Mouse (Mus musculus) left cerebral cortex, adult 8-10 months (tissue): Measurements from ENCODE around the gene Kcne3. TPM values are rescaled to one million over a fixed set of nuclear protein-coding genes. Genes with fewer than 3 reads are reported as not detected.

ENCODE experiments used
- total RNA-seq, 4 experiments: library from RNA; stranded (reverse); gene quantifications; 2 replicates each; pipeline ENCODE4 v1.2.4; 2022

Gene Kcne3
- total RNA-seq, 4 experiments from 2014 or later, result 0.41 to 0.84 TPM; not detected in 2

Other genes starting within 250 kb of the Kcne3 start
- gene Rnf169, start 196.1 kb upstream of the Kcne3 start, total RNA-seq, result 10 to 100 TPM; 49.0 to 54.0 (median 51.9) TPM
- under 1 TPM; 0.19 to 0.61 (median 0.48) TPM for gene Chrdl2, start 170.3 kb upstream of the Kcne3 start, total RNA-seq
- 10 to 100 TPM; 33.3 to 37.1 (median 35.6) TPM for gene Pold3, start 54.9 kb upstream of the Kcne3 start, total RNA-seq
- gene Lipt2, start 17.2 kb upstream of the Kcne3 start, total RNA-seq, result 1 to 10 TPM; 3.7 to 6.4 (median 5.3) TPM
- gene Pgm2l1, start 50.9 kb downstream of the Kcne3 start, total RNA-seq, result 100 to 1,000 TPM; 218 to 244 (median 229) TPM
- 1 to 10 TPM; 4.4 to 8.6 (median 6.8) TPM for gene P4ha3, start 109.0 kb downstream of the Kcne3 start, total RNA-seq
- 10 to 100 TPM; 19.9 to 27.9 (median 25.3) TPM for gene C2cd3, start 195.7 kb downstream of the Kcne3 start, total RNA-seq
- 100 to 1,000 TPM; 187 to 234 (median 214) TPM for gene Ppme1, start 195.8 kb downstream of the Kcne3 start, total RNA-seq